Mouse (Mus musculus): ENCODE measurements around the gene Tmem35b. TPM values are rescaled to one million over a fixed set of nuclear protein-coding genes. Genes with fewer than 3 reads are reported as not detected.

The Tmem35b gene
- 2.1 TPM for polyA plus RNA-seq (2014; fragmentation: Illumina TruSeq; extraction: RNeasy Lipid Tissue Mini Kit (QIAGEN cat#74804); ENCODE audit: low read depth, low replicate concordance)

DNA sequence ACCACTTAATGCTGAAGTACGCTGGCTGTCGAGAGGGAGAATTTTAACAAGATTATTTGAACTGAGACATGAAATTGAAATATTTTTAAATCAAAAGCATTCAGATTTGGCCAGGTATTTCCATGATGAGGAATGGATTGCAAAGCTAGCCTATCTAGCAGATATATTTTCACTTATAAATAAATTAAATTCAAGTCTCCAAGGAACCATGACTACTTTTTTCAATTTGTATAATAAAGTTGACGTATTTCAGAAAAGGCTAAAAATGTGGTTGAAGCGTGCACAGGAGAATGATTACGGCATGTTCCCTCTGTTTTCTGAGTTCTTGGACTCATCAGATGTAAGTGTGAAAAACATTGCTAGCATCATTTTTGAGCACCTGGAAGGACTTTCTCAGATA is at the start of gene Tmem35b:
Tmem35b (plus strand) TSS at position 301 of the 400 bp plus-strand sequence.

DNA sequence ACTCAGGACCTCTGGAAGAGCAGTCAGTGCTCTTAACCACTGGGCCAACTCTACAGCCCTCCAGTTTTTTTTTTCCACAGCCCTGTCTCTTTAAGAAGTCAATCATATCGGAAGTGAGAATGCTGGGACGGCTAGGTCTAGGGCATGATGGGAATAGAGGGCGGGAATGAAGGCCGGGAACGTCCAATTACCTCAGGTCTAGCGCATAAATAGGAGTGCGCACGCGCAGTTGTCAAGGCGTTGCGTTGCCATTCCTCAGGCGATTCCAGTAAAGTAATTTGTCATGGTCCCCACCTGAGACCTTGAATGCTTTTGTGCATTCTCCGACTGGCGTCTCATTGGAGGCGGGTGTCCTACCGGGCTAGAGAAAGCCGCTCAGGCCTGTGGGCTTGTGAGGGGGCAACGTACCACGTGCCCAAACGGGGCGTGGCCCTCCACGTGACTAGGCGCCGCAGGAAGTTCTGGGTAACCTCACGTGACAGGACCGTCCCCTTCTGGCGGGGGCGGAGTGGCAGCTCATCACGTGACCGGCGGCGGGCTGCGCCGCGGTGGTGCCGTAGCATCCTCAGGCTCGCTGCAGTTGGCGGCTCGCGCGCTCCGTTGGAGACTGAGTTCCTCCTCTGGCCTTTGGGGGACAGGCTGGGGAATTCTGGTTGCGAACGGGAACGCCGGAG is 46.5 kb upstream of the Tmem35b start, which contains the start of gene Zmym6:
Zmym6 (plus strand) TSS at position 509 of the 674 bp plus-strand sequence.

DNA sequence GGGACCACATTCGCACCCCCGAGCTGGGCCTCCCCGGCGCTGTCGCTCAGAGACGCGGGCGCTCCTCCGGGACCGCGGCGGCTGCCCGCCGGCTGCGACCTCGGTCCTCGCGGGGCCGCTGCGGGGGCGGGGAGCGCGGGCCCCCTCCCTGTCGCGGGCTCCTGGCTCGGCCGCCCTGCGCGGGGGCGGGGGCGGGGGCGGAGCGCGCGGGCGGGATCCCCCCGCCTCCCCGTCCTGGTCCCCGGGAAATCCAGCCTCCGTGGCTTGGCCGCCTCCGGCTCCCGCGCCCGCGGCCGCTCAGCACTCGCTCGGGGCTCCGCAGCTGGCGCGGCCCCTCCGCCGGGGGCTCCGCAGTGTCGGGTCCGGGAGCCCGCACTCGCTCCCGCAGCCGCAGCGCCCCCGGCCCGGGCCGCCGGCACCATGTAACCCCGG is 45.4 kb downstream of the Tmem35b start, which contains the start of gene Dlgap3:
Dlgap3 (plus strand) TSS at position 291 of the 432 bp plus-strand sequence.

Other genes starting within 250 kb of the Tmem35b start
- gene Zmym4, start 155.6 kb upstream of the Tmem35b start, polyA plus RNA-seq (2014; fragmentation: Illumina TruSeq; extraction: RNeasy Lipid Tissue Mini Kit (QIAGEN cat#74804); ENCODE audit: low read depth, low replicate concordance): 10.9 TPM
- gene Sfpq, start 102.4 kb upstream of the Tmem35b start, polyA plus RNA-seq (2014; fragmentation: Illumina TruSeq; extraction: RNeasy Lipid Tissue Mini Kit (QIAGEN cat#74804); ENCODE audit: low read depth, low replicate concordance): 121 TPM
- 3.6 TPM for gene Zmym1, start 62.5 kb upstream of the Tmem35b start, polyA plus RNA-seq (2014; fragmentation: Illumina TruSeq; extraction: RNeasy Lipid Tissue Mini Kit (QIAGEN cat#74804); ENCODE audit: low read depth, low replicate concordance)
- gene Zmym6, start 46.3 kb upstream of the Tmem35b start, polyA plus RNA-seq (2014; fragmentation: Illumina TruSeq; extraction: RNeasy Lipid Tissue Mini Kit (QIAGEN cat#74804); ENCODE audit: low read depth, low replicate concordance): 18.5 TPM
- not detected for gene Dlgap3, start 45.5 kb downstream of the Tmem35b start, polyA plus RNA-seq (2014; fragmentation: Illumina TruSeq; extraction: RNeasy Lipid Tissue Mini Kit (QIAGEN cat#74804); ENCODE audit: low read depth, low replicate concordance)
- 64.1 TPM for gene Smim12, start 120.1 kb downstream of the Tmem35b start, polyA plus RNA-seq (2014; fragmentation: Illumina TruSeq; extraction: RNeasy Lipid Tissue Mini Kit (QIAGEN cat#74804); ENCODE audit: low read depth, low replicate concordance)
- 13.1 TPM for gene Gja4, start 190.3 kb downstream of the Tmem35b start, polyA plus RNA-seq (2014; fragmentation: Illumina TruSeq; extraction: RNeasy Lipid Tissue Mini Kit (QIAGEN cat#74804); ENCODE audit: low read depth, low replicate concordance)
- gene Gjb3, start 207.2 kb downstream of the Tmem35b start, polyA plus RNA-seq (2014; fragmentation: Illumina TruSeq; extraction: RNeasy Lipid Tissue Mini Kit (QIAGEN cat#74804); ENCODE audit: low read depth, low replicate concordance): not detected
- gene Gjb4, start 230.4 kb downstream of the Tmem35b start, polyA plus RNA-seq (2014; fragmentation: Illumina TruSeq; extraction: RNeasy Lipid Tissue Mini Kit (QIAGEN cat#74804); ENCODE audit: low read depth, low replicate concordance): not detected
- 0.34 TPM for gene Gjb5, start 234.5 kb downstream of the Tmem35b start, polyA plus RNA-seq (2014; fragmentation: Illumina TruSeq; extraction: RNeasy Lipid Tissue Mini Kit (QIAGEN cat#74804); ENCODE audit: low read depth, low replicate concordance)